Mouse (Mus musculus) limb, embryonic 11.5 days (tissue): ENCODE data around the gene Prr9. TPM values are rescaled to one million over a fixed set of nuclear protein-coding genes. Genes with fewer than 3 reads are reported as not detected.

Source experiments
- ATAC-seq: fragments of 200-750 bp; cut with Nextera tagmentation; 2 replicates; pipeline ENCODE4 v1.8.0; 2017; ENCODE audit warnings: low read depth; ENCODE audit not compliant: insufficient number of reproducible peaks, low FRiP score, low TSS enrichment
- DNase-seq: peaks from one replicate; pipeline ENCODE4 v3.0.0-alpha.2; 2015; ENCODE audit warnings: low spot score
- H3K27ac ChIP-seq: fragments of 300-500 bp; sonication (generic); replicated peaks from 2 replicates; pipeline ENCODE4 v1.5.1; 2014; ENCODE audit warnings: low read depth, mild to moderate bottlenecking, low read length
- H3K27me3 ChIP-seq: fragments of 300-500 bp; sonication (generic); 2 replicates; pipeline ENCODE4 v1.6.1; 2014; ENCODE audit warnings: mild to moderate bottlenecking, low read length, mixed read lengths; ENCODE audit not compliant: control insufficient read depth, insufficient read depth
- H3K36me3 ChIP-seq: fragments of 300-500 bp; sonication (generic); 2 replicates; pipeline ENCODE4 v1.6.1; 2014; ENCODE audit warnings: mild to moderate bottlenecking, low read length, moderate library complexity, mixed read lengths; ENCODE audit not compliant: control insufficient read depth, insufficient read depth
- H3K4me1 ChIP-seq: fragments of 300-500 bp; sonication (generic); 2 replicates; pipeline ENCODE4 v1.6.1; 2014; ENCODE audit warnings: low read length, mixed read lengths; ENCODE audit not compliant: control insufficient read depth, insufficient read depth
- H3K4me2 ChIP-seq: fragments of 300-500 bp; sonication (generic); 2 replicates; pipeline ENCODE4 v1.6.1; 2014; ENCODE audit warnings: low read depth, mild to moderate bottlenecking, moderate library complexity; ENCODE audit not compliant: severe bottlenecking
- H3K4me3 ChIP-seq: fragments of 300-500 bp; sonication (generic); 2 replicates; pipeline ENCODE4 v1.5.1; 2014; ENCODE audit warnings: low read depth, low read length
- H3K9ac ChIP-seq: fragments of 300-500 bp; sonication (generic); 2 replicates; pipeline ENCODE4 v1.6.1; 2014; ENCODE audit warnings: mild to moderate bottlenecking, low read length
- H3K9me3 ChIP-seq: fragments of 300-500 bp; sonication (generic); 2 replicates; pipeline ENCODE4 v1.6.1; 2016; ENCODE audit warnings: low read length; ENCODE audit not compliant: control insufficient read depth
- WGBS: fragments of 180-500 bp; shearing (Covaris S2); extraction: QIAGEN DNeasy Blood & Tissue Kit; methylation state at CpG from one replicate; pipeline ENCODE4 v1.1.7; 2014; 5-methylcytosine and 5-hydroxymethylcytosine counted together
- polyA plus RNA-seq: library from polyadenylated mRNA; unstranded; fragments of >200 nt; fragmentation: Nextera tagmentation; extraction: Ambion mirVana; gene quantifications from 2 replicates; pipeline ENCODE4 v1.2.1, GENCODE M21; 2014

Gene Prr9
- polyA plus RNA-seq, 1 experiment from 2014 or later = not detected

- Histone ChIP-seq H3K9me3 (no peaks in the 10 kb centered on the region), H3K4me3 (no peak overlapping the region), H3K27me3 (no peaks in the 10 kb centered on the region), H3K4me1 (no peaks in the 10 kb centered on the region), H3K4me2 (no peak overlapping the region), H3K27ac (no peak overlapping the region), H3K36me3 (no peaks in the 10 kb centered on the region), H3K9ac (no peak overlapping the region)
- DNase-seq = no peak
- no peak for ATAC-seq
Observed at GRCm38 (mm10) chr3:92111526-92111925, 12.2 kb downstream of the Prr9 start.

GRCm38 (mm10) chr3:92110790-92111189 lies 13.0 kb downstream of the Prr9 start:
- ATAC-seq (no peak), DNase-seq (no peak)
- Histone ChIP-seq H3K4me1 (no peaks in the 10 kb centered on the region), H3K4me2 (no peak overlapping the region), H3K27ac (no peak overlapping the region), H3K36me3 (no peaks in the 10 kb centered on the region), H3K27me3 (no peaks in the 10 kb centered on the region), H3K9me3 (no peaks in the 10 kb centered on the region), H3K4me3 (no peak overlapping the region), H3K9ac (no peak overlapping the region)

- peak; percentile 40 for DNase-seq
- no peaks in the 10 kb centered on the region for H3K9me3 ChIP-seq
- ATAC-seq = no peak
Observed at GRCm38 (mm10) chr3:92106582-92106981, 17.2 kb downstream of the Prr9 start.

GRCm38 (mm10) chr3:92083042-92083441 lies 40.7 kb downstream of the Prr9 start, which contains the start of gene Lor:
TSS of gene Lor (minus strand) at chr3:92083142.
- Histone ChIP-seq H3K4me1 (no peaks in the 10 kb centered on the region), H3K27me3 (peaks cover 13% of the 10 kb centered on the region; the same call in 1 of the 2 replicates), H3K4me3 (peak within 1 kb of the TSS; percentile 68; the same call in 1 of the 2 replicates), H3K4me2 (peak within 1 kb of the TSS; percentile 89; the same call in 1 of the 2 replicates), H3K36me3 (no peaks in the 10 kb centered on the region), H3K9ac (no peak within 1 kb of the TSS), H3K27ac (no peak within 1 kb of the TSS), H3K9me3 (no peaks in the 10 kb centered on the region)
- DNase-seq (no peak), ATAC-seq (no peak)
- 84% methylated on average over 2 of the region's 2 CpGs for WGBS

More at GRCm38 (mm10) chr3:92106582-92106981, 17.2 kb downstream of the Prr9 start:
- Histone ChIP-seq H3K9ac (no peak overlapping the region), H3K4me3 (no peak overlapping the region), H3K27ac (no peak overlapping the region), H3K4me2 (no peak overlapping the region), H3K4me1 (no peaks in the 10 kb centered on the region), H3K27me3 (no peaks in the 10 kb centered on the region), H3K36me3 (no peaks in the 10 kb centered on the region)
- 20% methylated on average over 6 of the region's 6 CpGs for WGBS

- Histone ChIP-seq H3K27me3 (peaks cover 13% of the 10 kb centered on the region; the same call in 1 of the 2 replicates), H3K4me1 (no peaks in the 10 kb centered on the region), H3K36me3 (no peaks in the 10 kb centered on the region), H3K9me3 (no peaks in the 10 kb centered on the region), H3K27ac (peak overlapping the region; percentile 68), H3K4me3 (peak overlapping the region; percentile 68), H3K9ac (peak overlapping the region; percentile 64), H3K4me2 (peak overlapping the region; percentile 89)
- ATAC-seq (peak; percentile 64), DNase-seq (peak; percentile 81)
- WGBS = under 1% methylated on average over 70 of the region's 76 CpGs
Observed at GRCm38 (mm10) chr3:92081285-92081931, 42.3 kb downstream of the Prr9 start.

GRCm38 (mm10) chr3:92080462-92081284 lies 43.1 kb downstream of the Prr9 start:
- Histone ChIP-seq H3K36me3 (no peaks in the 10 kb centered on the region), H3K4me3 (peak overlapping the region; percentile 68), H3K9me3 (no peaks in the 10 kb centered on the region), H3K4me1 (no peaks in the 10 kb centered on the region), H3K27ac (peak overlapping the region; percentile 68; the same call in 1 of the 2 replicates), H3K9ac (peak overlapping the region; percentile 64), H3K4me2 (peak overlapping the region; percentile 89), H3K27me3 (peaks cover 13% of the 10 kb centered on the region; the same call in 1 of the 2 replicates)
- peak; percentile 66 for DNase-seq
- under 1% methylated on average over 75 of the region's 82 CpGs for WGBS
- peak; percentile 78 for ATAC-seq

Other genes with a start within 250 kb of the Prr9 start
- not detected in 2 replicates for gene Pglyrp3, start 109.4 kb downstream of the Prr9 start, polyA plus RNA-seq
- 0.69 and 1.2 TPM in 2 replicates for gene Lor, start 40.8 kb downstream of the Prr9 start, polyA plus RNA-seq
- gene Lelp1, start 18.8 kb upstream of the Prr9 start, polyA plus RNA-seq = not detected in 2 replicates
- gene Sprr2a1, start 91.9 kb upstream of the Prr9 start, polyA plus RNA-seq = not detected in 2 replicates
- 0.37 TPM in 1 of 2 replicates, not detected in the other for gene Sprr2a2, start 92.0 kb upstream of the Prr9 start, polyA plus RNA-seq
- gene Sprr2a3, start 161.5 kb upstream of the Prr9 start, polyA plus RNA-seq = not detected in 2 replicates
- gene Sprr2b, start 192.7 kb upstream of the Prr9 start, polyA plus RNA-seq = not detected in 2 replicates
- not detected in 2 replicates for gene Sprr2d, start 215.2 kb upstream of the Prr9 start, polyA plus RNA-seq
- not detected in 2 replicates for gene Sprr2e, start 228.2 kb upstream of the Prr9 start, polyA plus RNA-seq
- not detected in 2 replicates for gene Sprr2f, start 241.2 kb upstream of the Prr9 start, polyA plus RNA-seq